Mouse (Mus musculus) kidney, embryonic 14.5 days (tissue): ENCODE results near the gene Iqcf3. TPM values are rescaled to one million over a fixed set of nuclear protein-coding genes. Genes with fewer than 3 reads are reported as not detected.

Source experiments
- ATAC-seq: fragments of 200-750 bp; cut with Nextera tagmentation; 2 replicates; pipeline ENCODE4 v1.8.0; 2017; ENCODE audit warnings: moderate number of reproducible peaks, mild to moderate bottlenecking, moderate TSS enrichment, moderate library complexity; ENCODE audit not compliant: low FRiP score, low TSS enrichment
- H3K27ac ChIP-seq: fragments of 300-500 bp; sonication (generic); 2 replicates; pipeline ENCODE4 v1.5.1; 2014; ENCODE audit warnings: low read depth, mild to moderate bottlenecking, low read length, moderate library complexity, mixed read lengths
- H3K27me3 ChIP-seq: fragments of 300-500 bp; sonication (generic); 2 replicates; pipeline ENCODE4 v1.6.1; 2014; ENCODE audit warnings: mild to moderate bottlenecking, low read length; ENCODE audit not compliant: control insufficient read depth, insufficient read depth
- H3K36me3 ChIP-seq: fragments of 300-500 bp; sonication (generic); 2 replicates; pipeline ENCODE4 v1.6.1; 2014; ENCODE audit warnings: low read length, mixed read lengths; ENCODE audit not compliant: control insufficient read depth, insufficient read depth
- H3K4me1 ChIP-seq: fragments of 300-500 bp; sonication (generic); 2 replicates; pipeline ENCODE4 v1.6.1; 2014; ENCODE audit warnings: low read length, mixed read lengths; ENCODE audit not compliant: control insufficient read depth, insufficient read depth
- H3K4me2 ChIP-seq: fragments of 300-500 bp; sonication (generic); replicated peaks from 2 replicates; pipeline ENCODE4 v1.6.1; 2014; ENCODE audit warnings: low read depth, mild to moderate bottlenecking, low read length
- H3K4me3 ChIP-seq: fragments of 300-500 bp; sonication (generic); 2 replicates; pipeline ENCODE4 v1.5.1; 2014; ENCODE audit warnings: mild to moderate bottlenecking, low read length
- H3K9ac ChIP-seq: fragments of 300-500 bp; sonication (generic); 2 replicates; pipeline ENCODE4 v1.6.1; 2014; ENCODE audit warnings: low read depth, mild to moderate bottlenecking, low read length, moderate library complexity
- H3K9me3 ChIP-seq: fragments of 300-500 bp; sonication (generic); 2 replicates; pipeline ENCODE4 v1.6.1; 2016; ENCODE audit warnings: low read length; ENCODE audit not compliant: control insufficient read depth
- WGBS: fragments of 180-500 bp; shearing (Covaris S2); extraction: QIAGEN DNeasy Blood & Tissue Kit; methylation state at CpG from one replicate; pipeline ENCODE4 v1.1.7; 2014; 5-methylcytosine and 5-hydroxymethylcytosine counted together
- polyA plus RNA-seq: library from polyadenylated mRNA; unstranded; fragments of >200 nt; fragmentation: Nextera tagmentation; extraction: Ambion mirVana; gene quantifications from 2 replicates; pipeline ENCODE4 v1.2.1, GENCODE M21; 2014

Iqcf3 gene
- polyA plus RNA-seq, 1 experiment from 2014 or later, result not detected

- Histone ChIP-seq H3K36me3 (peaks cover 39% of the 10 kb centered on the region), H3K4me2 (no peak overlapping the region), H3K4me1 (peaks cover 20% of the 10 kb centered on the region), H3K9ac (no peak overlapping the region), H3K27me3 (no peaks in the 10 kb centered on the region), H3K27ac (no peak overlapping the region), H3K9me3 (no peaks in the 10 kb centered on the region), H3K4me3 (no peak overlapping the region)
- ATAC-seq, result no peak
- 84% methylated on average over 21 of the region's 21 CpGs for WGBS
Measured at GRCm38 (mm10) chr9:106463122-106464063, 98.0 kb downstream of the Iqcf3 start.

GRCm38 (mm10) chr9:106462430-106462800, 99.0 kb downstream of the Iqcf3 start:
- Histone ChIP-seq H3K36me3 (peaks cover 43% of the 10 kb centered on the region), H3K9ac (no peak overlapping the region), H3K4me1 (peaks cover 27% of the 10 kb centered on the region), H3K27me3 (no peaks in the 10 kb centered on the region), H3K27ac (no peak overlapping the region), H3K9me3 (no peaks in the 10 kb centered on the region), H3K4me2 (no peak overlapping the region), H3K4me3 (no peak overlapping the region)
- no peak for ATAC-seq
- 91% methylated on average over 12 of the region's 12 CpGs for WGBS

GRCm38 (mm10) chr9:106461641-106462429, 99.6 kb downstream of the Iqcf3 start:
- no peaks in the 10 kb centered on the region for H3K27me3 ChIP-seq
- WGBS, result 76% methylated on average over 16 of the region's 16 CpGs
- H3K4me3 ChIP-seq, result no peak overlapping the region
- H3K36me3 ChIP-seq, result peaks cover 43% of the 10 kb centered on the region
- no peak for ATAC-seq
- no peaks in the 10 kb centered on the region for H3K9me3 ChIP-seq
- H3K4me1 ChIP-seq, result peaks cover 33% of the 10 kb centered on the region
- no peak overlapping the region for H3K27ac ChIP-seq
- H3K9ac ChIP-seq, result no peak overlapping the region
- H3K4me2 ChIP-seq, result no peak overlapping the region

- Histone ChIP-seq H3K9ac (no peak overlapping the region), H3K4me2 (no peak overlapping the region), H3K27ac (peak overlapping the region; percentile 52; the same call in 1 of the 2 replicates), H3K36me3 (peaks cover 43% of the 10 kb centered on the region), H3K9me3 (no peaks in the 10 kb centered on the region), H3K4me1 (peaks cover 41% of the 10 kb centered on the region), H3K4me3 (no peak overlapping the region), H3K27me3 (no peaks in the 10 kb centered on the region)
- 75% methylated on average over 9 of the region's 9 CpGs for WGBS
- no peak for ATAC-seq
Measured at GRCm38 (mm10) chr9:106461026-106461415, 100.4 kb downstream of the Iqcf3 start.

- 45% methylated on average over 18 of the region's 18 CpGs for WGBS
- 0 out of 2 replicates have a peak, but pooled peaks have one; percentile 3 for ATAC-seq
- Histone ChIP-seq H3K36me3 (peaks cover 43% of the 10 kb centered on the region), H3K9me3 (no peaks in the 10 kb centered on the region), H3K4me2 (no peak overlapping the region; the same call in 1 of the 2 replicates), H3K9ac (peak overlapping the region; percentile 28; the same call in 1 of the 2 replicates), H3K27ac (peak overlapping the region; percentile 52; the same call in 1 of the 2 replicates), H3K4me3 (no peak overlapping the region), H3K4me1 (peaks cover 44% of the 10 kb centered on the region), H3K27me3 (no peaks in the 10 kb centered on the region)
Measured at GRCm38 (mm10) chr9:106460401-106461025, 100.9 kb downstream of the Iqcf3 start.

GRCm38 (mm10) chr9:106459946-106460345, 101.5 kb downstream of the Iqcf3 start:
- Histone ChIP-seq H3K4me3 (no peak overlapping the region), H3K27ac (peak overlapping the region; percentile 52; the same call in 1 of the 2 replicates), H3K4me2 (peak overlapping the region; percentile 15; the same call in 1 of the 2 replicates), H3K9ac (peak overlapping the region; percentile 28; the same call in 1 of the 2 replicates), H3K27me3 (no peaks in the 10 kb centered on the region), H3K36me3 (peaks cover 43% of the 10 kb centered on the region), H3K9me3 (no peaks in the 10 kb centered on the region), H3K4me1 (peaks cover 44% of the 10 kb centered on the region)
- no peak for ATAC-seq
- WGBS, result 43% methylated on average over 15 of the region's 15 CpGs

- H3K9ac ChIP-seq, result no peak overlapping the region
- H3K9me3 ChIP-seq, result no peaks in the 10 kb centered on the region
- no peak for ATAC-seq
- 70% methylated on average over 5 of the region's 5 CpGs for WGBS
- no peak overlapping the region for H3K27ac ChIP-seq
- H3K4me3 ChIP-seq, result no peak overlapping the region
- H3K4me2 ChIP-seq, result no peak overlapping the region
- no peaks in the 10 kb centered on the region for H3K27me3 ChIP-seq
- peaks cover 34% of the 10 kb centered on the region for H3K36me3 ChIP-seq
- H3K4me1 ChIP-seq, result peaks cover 49% of the 10 kb centered on the region
Measured at GRCm38 (mm10) chr9:106457920-106458319, 103.5 kb downstream of the Iqcf3 start.

GRCm38 (mm10) chr9:106457163-106457559, 104.3 kb downstream of the Iqcf3 start:
- WGBS, result 45% methylated on average over 9 of the region's 9 CpGs
- H3K4me3 ChIP-seq, result no peak overlapping the region
- no peaks in the 10 kb centered on the region for H3K9me3 ChIP-seq
- H3K27ac ChIP-seq, result peak overlapping the region; percentile 90
- peak overlapping the region; percentile 96; the same call in 1 of the 2 replicates for H3K4me2 ChIP-seq
- H3K36me3 ChIP-seq, result peaks cover 29% of the 10 kb centered on the region
- no peaks in the 10 kb centered on the region for H3K27me3 ChIP-seq
- H3K9ac ChIP-seq, result peak overlapping the region; percentile 82; the same call in 1 of the 2 replicates
- peaks cover 56% of the 10 kb centered on the region for H3K4me1 ChIP-seq
- no peak for ATAC-seq
